Mouse (Mus musculus) gastrocnemius, postnatal 25 days (tissue): ENCODE results near the gene Map3k1. TPM values are rescaled to one million over a fixed set of nuclear protein-coding genes. Genes with fewer than 3 reads are reported as not detected.

Experiments used
- DNase-seq: peaks from one replicate; pipeline ENCODE4 v3.0.0; 2022
- long read RNA-seq, 2 experiments: library from polyadenylated mRNA; stranded (forward); transcript quantifications; one replicate each; pipeline ENCODE4 v2.0.0; 2021
- total RNA-seq, 2 experiments: library from RNA; stranded (reverse); gene quantifications; 1 replicate in 1 of 2; 2 replicates in 1 of 2; pipeline ENCODE4 v1.2.3; 2021

Map3k1 gene
- 1 to 10 TPM; 8.0 to 9.3 TPM for total RNA-seq
- long read RNA-seq, experiment 1 = 0 reads
- long read RNA-seq, experiment 2, partial matches to known transcripts = 0 of 1 reads
- long read RNA-seq, experiment 2, other reads (novel, unspliced or antisense) = 1 of 1 reads

GRCm38 (mm10) chr13:111808637-111809465 lies at the start of gene Map3k1:
Map3k1 (minus strand) TSS chr13:111808993.
- DNase-seq = peak; percentile 57

GRCm38 (mm10) chr13:111856786-111857455 lies 48.1 kb upstream of the Map3k1 start:
- DNase-seq = no peak

- no peak for DNase-seq
These were observed 47.4 kb upstream of the Map3k1 start for GRCm38 (mm10) chr13:111856232-111856631.

GRCm38 (mm10) chr13:111852451-111853224 lies 43.8 kb upstream of the Map3k1 start:
- no peak for DNase-seq

DNA sequence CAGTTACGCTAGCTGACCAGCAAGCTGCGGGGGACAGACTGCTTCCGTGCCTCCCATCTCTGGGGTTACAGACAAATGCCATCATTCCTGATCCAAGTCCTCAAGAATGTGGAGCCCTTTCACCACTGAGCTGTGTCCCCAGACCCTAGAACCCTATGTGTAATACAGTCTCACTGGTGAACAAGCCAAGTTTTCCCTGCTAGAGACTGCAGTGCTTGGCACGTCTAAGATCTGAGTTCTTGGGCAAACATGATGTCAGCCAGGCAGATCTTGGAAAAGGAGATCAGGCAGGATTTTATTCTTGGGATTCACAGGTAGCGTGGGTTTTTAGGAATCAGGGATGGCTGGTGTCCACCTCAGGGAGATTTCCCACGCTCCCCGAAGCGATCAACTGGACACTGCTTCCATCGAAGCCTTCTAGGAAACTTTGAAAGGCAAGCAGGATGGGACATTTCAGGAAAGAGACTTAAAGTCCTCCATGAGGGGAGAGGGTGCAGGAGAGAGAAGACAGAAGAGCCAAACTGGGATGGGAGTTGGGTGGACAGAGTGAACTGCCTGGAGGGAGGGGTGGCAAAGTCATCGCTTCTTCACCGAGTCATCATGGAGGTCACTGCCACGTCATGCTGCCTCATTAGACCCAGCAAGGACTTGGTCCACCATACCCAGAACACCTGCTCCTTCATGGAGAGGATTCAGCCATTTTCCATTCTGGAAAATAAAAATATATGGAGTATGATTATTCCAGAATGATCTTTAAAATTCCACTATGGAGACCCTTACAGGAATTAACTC lies 41.4 kb upstream of the Map3k1 start:
- DNase-seq = no peak

DNA sequence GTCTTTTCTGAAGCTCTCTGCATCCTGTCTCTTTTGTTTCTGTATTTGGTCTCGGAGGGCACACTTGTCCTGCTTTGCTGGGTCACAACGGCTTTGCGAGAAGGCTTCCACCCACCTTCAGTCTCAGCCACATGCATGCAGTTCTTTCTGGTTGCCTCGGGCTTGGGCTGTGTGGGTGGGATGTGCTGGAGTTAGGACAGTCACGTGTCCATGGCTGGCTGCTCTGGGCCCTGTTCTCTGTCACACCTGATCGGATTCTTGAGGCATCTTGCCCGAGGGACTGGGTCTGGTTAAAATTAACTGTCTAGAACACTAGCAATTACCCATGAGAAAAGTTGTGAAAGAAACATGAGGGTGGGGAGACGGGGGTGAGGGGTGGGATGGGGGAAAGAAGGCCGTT lies 36.7 kb upstream of the Map3k1 start:
- DNase-seq = no peak

- DNase-seq = no peak
These were observed 35.5 kb upstream of the Map3k1 start for GRCm38 (mm10) chr13:111844313-111844712.

DNA sequence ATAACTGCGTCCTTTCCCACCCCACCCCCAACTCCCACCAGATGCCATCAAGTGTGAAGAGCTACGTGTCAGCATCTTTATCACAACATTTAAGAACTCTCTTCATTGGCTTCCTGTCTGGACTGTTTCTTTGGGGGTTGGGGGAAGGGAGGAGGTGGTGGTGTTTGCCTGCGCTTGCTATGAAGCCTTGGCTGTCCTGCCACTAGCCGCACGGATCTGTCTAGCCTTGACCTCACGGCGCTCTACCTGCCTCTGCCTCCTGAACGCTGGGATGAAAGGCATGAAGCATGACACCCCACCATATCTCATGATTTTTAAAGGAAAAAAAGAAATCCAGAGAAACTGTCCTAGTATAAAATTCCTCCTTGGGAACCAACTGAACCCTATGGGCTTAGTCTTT lies 27.0 kb upstream of the Map3k1 start:
- no peak for DNase-seq

DNA sequence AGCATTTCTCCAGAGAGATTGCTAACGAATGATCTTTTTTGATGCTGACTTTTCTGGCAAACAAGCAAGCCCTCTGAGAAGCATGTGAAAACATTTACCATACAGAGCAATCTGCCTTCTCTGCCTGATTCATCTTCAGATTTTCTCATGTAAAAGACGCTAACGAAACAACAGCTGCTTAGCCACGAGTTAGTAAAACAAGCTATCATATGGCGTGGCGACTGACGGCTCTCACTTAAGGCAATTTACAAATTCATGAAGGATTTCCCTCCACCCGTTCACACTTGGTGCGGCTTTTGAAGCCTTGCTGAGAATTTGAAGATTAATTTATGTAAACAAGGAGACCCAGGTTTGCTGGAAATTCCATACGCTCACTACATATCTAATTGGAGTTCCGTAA lies 25.8 kb upstream of the Map3k1 start:
- no peak for DNase-seq

DNA sequence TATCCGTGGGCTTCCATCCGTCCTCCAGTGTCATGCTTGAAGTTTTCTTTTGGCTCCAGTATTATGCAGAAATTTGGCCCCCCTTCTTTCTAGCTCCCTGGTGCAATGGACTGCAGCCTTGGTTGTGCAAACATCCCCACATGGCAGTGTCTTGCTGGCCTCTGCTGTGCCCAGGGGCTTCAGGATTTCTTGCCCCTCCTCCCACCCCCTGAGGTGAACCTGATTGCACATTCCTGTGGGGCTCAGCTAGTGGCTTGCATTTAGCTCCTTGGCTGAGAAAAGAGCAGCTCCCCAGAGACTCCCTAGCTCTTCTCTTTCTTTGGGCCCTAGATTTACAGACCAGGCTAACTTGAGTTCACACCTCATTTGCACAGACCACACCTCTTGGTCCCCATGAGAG lies 20.7 kb upstream of the Map3k1 start:
- DNase-seq = no peak

- no peak for DNase-seq
These were observed 18.7 kb upstream of the Map3k1 start for GRCm38 (mm10) chr13:111827481-111827880.

DNA sequence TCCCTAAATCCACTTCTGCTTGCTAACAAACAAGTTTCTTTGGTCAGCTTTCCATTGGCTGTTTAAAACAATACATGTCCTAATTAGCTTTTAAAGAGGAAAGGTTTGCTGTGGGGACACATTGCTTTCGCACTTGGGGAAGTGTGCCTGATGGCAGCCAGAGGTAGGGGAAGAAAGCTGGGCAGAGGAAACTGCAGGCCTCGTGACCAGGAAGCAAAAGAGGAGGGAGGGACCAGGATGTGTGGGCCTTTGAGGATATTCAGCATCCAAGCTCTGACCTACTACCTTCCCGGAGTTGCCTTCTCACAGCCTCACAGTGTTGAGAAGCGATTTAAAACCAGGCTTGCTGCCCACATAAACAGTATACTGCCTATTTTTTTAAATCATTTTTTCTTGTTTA lies 15.4 kb upstream of the Map3k1 start:
- no peak for DNase-seq

GRCm38 (mm10) chr13:111821727-111822375 lies 13.1 kb upstream of the Map3k1 start:
- DNase-seq = no peak

DNA sequence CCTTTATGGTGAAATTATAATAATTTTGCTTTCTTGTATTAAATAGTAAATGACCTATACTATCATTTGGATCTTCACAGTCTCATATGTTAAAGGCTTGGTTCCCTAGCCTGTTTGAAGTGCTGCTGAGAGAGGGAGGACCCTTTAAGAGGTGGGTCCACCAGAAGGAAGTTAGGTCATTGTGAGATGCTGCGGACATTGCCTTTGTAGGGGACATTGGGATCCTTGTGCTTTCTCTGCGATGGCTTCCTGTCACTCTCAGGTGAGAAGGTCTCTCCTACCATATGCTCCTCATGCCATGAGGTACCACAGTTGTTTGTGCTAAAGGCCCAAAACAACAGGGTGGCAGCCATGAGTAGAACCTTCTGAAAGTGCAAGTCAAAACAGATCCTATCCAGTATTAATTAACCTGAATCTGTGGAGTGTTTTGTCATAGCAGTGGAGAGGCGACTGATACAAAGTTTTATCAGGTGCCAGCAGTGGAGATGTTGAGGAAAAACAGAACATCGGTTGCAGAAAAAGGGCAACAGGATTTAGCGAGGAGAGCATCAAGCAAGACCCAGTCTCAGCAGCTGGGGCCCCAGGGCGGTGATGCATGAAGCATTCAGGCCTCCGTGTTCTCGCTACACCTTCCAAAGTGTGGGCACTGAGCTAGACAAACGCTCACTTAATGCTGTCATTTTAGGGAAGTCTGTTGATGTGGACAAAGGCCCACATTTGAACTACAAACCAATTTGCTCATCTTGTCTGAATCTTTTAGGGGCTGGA lies 11.0 kb upstream of the Map3k1 start:
- DNase-seq = no peak

GRCm38 (mm10) chr13:111819106-111819505 lies 10.3 kb upstream of the Map3k1 start:
- no peak for DNase-seq

DNA sequence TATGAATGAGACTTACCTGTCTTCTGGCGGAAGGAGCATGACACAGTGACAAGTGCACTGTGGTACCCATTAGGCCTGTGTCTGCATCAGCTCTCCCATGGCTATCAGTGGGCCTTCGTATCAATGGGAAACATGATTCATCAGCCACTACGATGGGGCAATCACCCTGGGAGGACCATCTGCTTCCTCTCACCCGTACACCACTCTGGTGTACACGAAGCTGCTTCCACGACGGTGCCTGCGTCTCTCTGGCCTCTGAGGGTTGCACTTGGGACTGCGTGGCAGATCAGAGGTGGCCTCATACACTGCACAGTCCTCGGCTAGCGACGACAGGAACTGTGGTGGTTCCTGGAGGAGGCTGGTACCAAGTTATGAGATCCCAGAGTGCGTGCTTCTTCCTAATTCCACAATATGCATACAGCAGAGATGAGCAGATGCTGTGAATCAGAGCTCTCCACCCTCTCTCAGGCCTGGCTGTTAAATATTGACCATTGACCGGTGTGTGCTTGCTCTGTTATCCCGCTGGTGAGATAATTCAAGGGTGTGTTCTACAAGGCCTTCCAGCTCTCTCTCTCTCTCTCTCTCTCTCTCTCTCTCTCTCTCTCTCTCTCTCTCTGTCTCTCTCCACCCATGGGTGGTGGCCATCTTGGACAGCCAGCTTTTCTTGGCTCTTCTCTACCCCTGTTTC lies 9.6 kb upstream of the Map3k1 start:
- no peak for DNase-seq

DNA sequence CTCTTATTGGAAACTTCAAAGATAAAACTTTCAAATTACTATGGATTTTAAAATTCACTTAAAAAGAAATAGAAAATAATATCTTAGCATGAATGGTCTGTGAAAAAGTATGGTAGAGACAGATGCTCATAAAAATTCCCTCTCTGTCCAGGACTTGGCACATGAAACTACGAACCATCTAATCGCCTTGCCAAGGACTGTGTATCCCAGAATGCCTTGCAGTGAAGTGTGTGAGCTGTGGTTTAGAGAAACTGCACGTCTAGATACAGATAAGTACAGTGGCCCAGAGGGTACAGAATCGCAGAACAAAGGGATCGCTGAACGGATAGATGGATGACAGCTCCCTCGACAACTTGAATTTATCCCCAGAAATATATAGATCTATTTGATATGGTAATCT lies 9.0 kb upstream of the Map3k1 start:
- DNase-seq = no peak

DNA sequence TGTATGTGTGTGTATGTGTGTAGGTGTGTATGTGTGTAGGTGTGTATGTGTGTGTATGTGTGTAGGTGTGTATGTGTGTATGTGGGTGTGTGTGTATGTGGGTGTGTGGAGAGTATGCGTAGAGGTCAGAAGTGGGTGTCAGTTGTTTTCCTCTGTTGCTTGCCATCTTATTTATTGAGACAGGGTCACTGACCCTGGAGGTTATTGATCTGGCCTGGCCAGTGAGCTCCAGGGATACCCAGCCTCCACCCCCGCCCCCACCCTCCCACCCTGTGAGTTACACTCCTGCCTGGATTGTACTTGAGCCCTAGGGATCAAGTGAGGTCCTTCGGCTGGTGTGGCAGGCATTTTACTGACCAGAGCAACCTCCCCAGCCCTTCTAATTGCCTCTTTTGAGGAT lies 7.6 kb upstream of the Map3k1 start:
- no peak for DNase-seq

GRCm38 (mm10) chr13:111815486-111815885 lies 6.7 kb upstream of the Map3k1 start:
- no peak for DNase-seq

- DNase-seq = no peak
These were observed 6.2 kb upstream of the Map3k1 start for GRCm38 (mm10) chr13:111815017-111815416.
